Mouse (Mus musculus): ENCODE measurements around the gene Kcnj1.

The Kcnj1 gene

DNA sequence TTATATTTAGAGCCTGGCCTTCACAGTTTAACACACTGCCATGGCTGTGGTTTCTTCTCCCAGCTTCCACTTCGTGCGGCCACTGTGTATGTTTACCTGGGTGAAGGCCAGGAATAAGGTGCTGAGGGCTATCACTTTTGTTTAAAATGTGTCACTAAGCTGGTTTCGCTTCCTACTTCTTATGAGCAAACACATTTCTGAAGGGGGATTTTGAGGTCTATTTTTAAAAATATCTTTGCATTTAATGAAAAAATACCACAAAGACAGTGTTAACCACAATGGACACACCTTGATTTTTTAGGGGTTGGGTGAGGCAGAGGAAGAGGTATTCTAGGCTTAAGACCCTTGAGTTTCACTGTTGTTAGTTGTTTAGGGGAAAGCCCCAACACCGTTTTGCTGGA, 22.5 kb downstream of the Kcnj1 start:
- DNase-seq (ENCODE audit: inconsistent ontology term): no peak

DNA sequence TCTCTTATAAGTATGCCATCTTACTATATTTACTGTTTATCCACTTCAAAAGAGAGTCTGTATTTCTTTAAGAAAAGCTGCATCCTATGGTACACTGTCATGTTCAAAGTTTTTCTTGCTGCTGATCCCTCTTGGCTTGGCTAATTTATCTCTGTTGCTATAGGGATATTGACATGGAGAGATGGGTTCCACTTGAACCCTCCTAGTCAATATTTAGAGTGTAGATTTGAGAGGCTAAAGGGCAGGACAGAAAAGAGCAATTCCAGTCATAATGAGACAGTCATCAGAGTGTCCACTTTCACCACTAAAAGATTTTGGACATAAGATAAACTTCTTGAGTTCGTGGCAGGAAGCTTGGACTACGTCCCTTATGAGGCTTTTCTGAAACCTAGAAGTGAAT, 27.9 kb downstream of the Kcnj1 start:
- DNase-seq (ENCODE audit: inconsistent ontology term): no peak

DNA sequence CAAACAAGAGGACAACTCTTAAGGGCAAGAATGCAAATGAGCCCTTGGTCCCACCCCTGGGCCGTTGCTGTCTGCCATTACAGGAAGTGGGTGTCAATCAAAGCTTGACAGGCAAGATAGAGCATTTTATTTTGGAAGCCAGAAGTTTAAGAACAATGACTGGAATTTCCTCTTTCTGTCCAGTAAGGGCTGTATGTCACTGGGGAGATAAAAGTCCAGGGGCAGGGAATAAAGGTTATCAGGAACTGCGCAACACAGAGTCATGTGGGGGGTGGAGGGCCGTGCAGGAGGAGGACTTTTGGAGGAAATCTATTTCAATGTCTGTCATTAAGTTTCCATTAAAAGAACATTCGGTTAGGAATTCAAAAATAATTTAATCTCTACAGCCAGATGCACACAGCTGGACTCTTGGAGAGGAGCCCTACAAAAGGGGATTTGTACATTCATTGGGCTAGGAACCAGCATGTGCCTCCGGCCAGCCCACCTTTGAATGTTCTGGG, 28.4 kb downstream of the Kcnj1 start:
- DNase-seq (ENCODE audit: inconsistent ontology term): no peak

DNA sequence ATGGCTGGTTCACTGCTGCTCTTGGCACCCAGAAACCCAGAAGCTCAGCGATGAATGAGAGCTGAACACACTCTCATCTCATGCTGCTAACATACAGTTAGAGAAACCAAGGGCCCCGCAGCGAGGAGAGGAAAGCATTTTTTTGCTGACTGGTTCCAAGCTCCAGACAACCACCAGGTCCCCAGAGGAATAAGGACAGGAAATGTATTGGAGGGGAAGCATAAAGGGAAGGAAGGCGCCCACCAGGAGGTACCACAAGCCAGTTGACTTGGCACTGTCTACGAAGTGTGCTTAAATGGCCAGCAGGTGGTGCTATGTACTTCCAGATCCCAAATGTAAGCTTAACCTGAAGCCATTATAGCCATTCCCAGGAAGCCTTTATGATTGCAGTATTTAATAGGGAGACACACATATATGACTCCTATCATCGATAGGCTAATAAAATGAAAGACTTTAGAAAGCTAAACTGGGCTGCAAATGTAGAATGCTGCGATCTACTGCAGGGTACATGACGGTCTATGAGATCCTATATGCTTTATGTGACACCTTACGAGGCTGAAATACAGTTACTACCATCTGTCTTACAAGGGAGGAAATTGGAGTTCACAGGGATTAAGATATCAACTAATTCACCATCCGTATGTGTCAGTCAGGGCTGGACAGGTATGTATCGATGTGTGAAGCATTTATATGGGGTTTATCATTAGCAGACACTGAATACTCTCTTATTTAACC, 33.1 kb downstream of the Kcnj1 start:
- peak; percentile 60 for DNase-seq (ENCODE audit: inconsistent ontology term)

- DNase-seq (ENCODE audit: inconsistent ontology term): no peak
Observed at GRCm38 (mm10) chr9:32408730-32409059, 36.4 kb downstream of the Kcnj1 start.

- DNase-seq (ENCODE audit: inconsistent ontology term): peak; percentile 65
Observed at GRCm38 (mm10) chr9:32409060-32409961, 37.0 kb downstream of the Kcnj1 start.

DNA sequence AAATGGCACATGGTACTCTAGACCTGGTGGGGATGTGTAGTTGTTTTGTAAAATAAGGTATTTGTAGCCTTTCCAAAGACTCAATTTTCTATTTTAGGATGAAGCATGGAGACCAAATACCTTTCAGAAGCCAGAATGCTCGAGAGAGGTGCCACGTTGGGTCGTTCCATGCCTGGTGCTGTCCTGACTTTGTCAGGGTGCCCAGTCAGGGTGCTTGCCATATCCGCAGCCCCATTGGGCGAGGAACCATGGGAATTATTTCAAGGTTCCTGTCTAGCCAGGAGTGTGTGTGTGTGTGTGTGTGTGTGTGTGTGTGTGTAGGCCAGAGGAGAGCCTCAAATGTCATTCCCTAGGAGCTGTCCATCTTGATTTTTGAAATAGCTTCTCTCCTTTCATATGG, 38.4 kb downstream of the Kcnj1 start:
- DNase-seq (ENCODE audit: inconsistent ontology term): no peak

GRCm38 (mm10) chr9:32411507-32411906, 39.2 kb downstream of the Kcnj1 start:
- no peak for DNase-seq (ENCODE audit: inconsistent ontology term)

- no peak for DNase-seq (ENCODE audit: inconsistent ontology term)
Observed at GRCm38 (mm10) chr9:32412836-32413580, 40.7 kb downstream of the Kcnj1 start.

DNA sequence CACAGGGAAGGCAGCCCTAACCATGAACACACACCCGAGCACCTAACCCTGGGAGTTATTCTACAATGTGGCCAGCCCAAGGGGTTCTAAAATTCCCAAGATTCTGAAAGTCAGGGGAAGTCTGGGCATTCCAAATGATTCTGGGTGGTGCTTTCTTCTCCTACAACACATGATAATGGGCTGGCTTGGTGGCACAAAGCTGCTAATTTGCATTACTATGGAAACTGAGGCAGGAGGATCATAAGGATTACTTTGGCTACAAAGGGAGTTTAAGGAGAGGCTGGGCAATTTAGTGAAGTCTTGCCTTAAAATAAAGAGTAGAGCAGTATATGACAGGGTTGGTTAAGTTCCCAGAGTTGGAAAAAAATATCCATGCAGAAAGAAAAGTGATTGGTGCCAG, 42.7 kb downstream of the Kcnj1 start:
- no peak for DNase-seq (ENCODE audit: inconsistent ontology term)

- no peak for DNase-seq (ENCODE audit: inconsistent ontology term)
Observed at GRCm38 (mm10) chr9:32415952-32416351, 43.7 kb downstream of the Kcnj1 start.

- DNase-seq (ENCODE audit: inconsistent ontology term): peak; percentile 27
Observed at GRCm38 (mm10) chr9:32417466-32418116, 45.3 kb downstream of the Kcnj1 start.

- DNase-seq (ENCODE audit: inconsistent ontology term): no peak
Observed at GRCm38 (mm10) chr9:32420711-32421110, 48.4 kb downstream of the Kcnj1 start.

DNA sequence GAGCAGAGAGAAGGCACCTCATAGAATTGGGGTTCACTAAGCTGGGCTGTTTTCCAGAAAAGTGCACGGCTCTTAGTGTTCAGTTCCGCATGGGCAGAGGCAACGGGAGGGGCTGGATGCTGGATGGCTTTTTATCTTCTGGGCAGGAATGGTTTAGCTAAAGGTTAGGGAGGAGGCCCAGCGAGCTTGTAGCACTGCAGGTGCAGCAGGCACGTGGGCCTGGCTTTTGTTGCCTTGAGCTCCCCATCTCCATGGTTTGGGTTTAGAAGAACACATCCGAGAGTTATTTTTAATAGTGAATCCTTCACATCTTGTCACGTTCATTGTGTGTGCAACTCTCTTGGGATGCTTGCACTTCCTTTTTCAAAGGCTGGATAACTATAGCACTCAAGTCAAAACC, 53.0 kb downstream of the Kcnj1 start:
- DNase-seq (ENCODE audit: inconsistent ontology term): no peak

DNA sequence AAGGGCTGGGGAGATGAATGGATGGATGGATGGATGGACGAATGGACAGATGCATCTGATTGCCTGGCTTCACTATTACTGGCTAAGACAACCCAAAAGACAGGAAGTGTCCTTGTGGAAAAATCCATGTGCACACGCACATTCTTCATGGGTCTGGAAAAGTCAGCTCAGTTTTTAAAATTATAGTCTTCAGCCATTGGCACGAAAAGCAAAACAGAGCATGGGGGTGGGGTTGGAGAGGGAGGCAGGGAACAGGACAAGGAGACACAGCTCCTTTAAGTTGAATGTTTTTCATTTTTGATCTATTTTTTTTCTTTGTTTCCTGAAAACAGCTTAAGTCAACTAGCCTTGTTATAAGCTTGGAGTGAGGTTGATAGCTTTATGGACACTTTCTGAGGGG, 58.8 kb downstream of the Kcnj1 start:
- no peak for DNase-seq (ENCODE audit: inconsistent ontology term)

DNA sequence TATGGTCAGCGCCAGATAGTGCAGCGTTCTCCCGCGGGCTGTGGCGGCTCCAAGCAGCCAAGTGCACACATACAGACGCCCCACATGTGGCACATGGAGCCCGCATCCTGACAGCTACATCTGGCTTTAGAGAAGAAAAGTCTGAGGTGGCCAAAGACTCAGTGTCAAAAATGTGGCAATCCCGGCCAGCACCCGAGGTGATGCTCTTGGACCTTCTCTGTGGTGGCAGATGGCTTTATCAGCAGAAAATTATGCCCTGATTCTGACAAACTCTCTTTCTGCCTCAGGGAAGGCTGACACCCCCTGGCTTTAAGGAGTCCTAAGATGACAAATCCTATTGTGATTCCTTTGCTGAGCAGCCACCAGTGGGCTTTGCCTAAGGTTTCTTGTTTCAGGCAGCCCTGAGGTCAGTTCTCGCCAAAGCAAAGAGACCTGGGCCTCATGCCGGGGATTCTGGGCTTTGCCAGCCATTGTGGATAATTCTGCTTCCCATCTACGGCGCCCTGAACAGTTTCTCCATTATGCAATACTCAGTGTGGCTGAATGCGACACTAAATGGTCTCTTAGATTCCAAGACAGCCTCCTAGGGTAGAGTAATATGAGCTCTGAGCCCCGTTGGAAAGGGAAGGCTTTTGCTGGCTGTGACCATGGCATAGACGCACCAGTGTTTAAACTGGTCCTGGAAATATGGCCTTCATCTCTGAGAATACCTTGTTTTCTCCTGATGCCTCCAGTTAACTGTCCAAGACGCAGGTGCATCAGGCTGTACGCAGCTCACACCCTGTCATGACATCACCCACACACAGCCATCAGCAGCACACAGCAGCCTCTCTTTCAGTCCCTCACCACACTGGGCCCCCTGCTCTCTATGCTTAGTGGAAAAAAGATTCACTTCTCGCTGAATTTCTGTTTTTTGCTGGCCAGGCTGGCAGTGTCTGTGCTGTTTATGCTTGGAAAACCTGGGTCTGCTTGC, 62.2 kb downstream of the Kcnj1 start:
- peak; percentile 48 for DNase-seq (ENCODE audit: inconsistent ontology term)

DNA sequence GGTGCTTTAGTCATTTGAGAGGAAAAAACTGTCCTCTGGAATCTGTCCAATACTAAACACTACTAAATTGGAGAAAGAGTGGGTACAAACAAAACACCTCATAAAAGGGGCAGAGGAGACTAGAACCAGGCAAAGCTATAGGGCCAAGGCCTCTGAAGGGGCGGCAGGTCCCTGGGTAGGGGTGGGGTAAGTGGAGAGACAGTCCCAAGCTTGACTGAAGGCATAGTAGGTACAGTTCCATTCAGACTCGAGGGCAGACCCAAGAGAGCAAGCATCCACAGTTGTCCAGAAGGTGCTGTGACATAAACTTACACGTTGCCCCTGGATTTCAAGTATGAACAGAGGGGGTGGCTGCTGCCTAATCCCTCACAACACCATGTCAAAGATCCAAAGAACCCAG, 70.8 kb downstream of the Kcnj1 start:
- peak; percentile 1 for DNase-seq (ENCODE audit: inconsistent ontology term)

GRCm38 (mm10) chr9:32443817-32444216, 71.5 kb downstream of the Kcnj1 start:
- peak; percentile 65 for DNase-seq (ENCODE audit: inconsistent ontology term)

GRCm38 (mm10) chr9:32444453-32445201, 72.3 kb downstream of the Kcnj1 start:
- peak; percentile 45 for DNase-seq (ENCODE audit: inconsistent ontology term)

- DNase-seq (ENCODE audit: inconsistent ontology term): no peak
Observed at GRCm38 (mm10) chr9:32445789-32446188, 73.5 kb downstream of the Kcnj1 start.

Measured in Muller cell, postnatal 12 days (primary cell).